Mouse (Mus musculus) ovary, postnatal 10 days (tissue): ENCODE measurements around the gene Hectd3.
A peak's percentile ranks its signal among the peaks of the same experiment; 100 is the strongest.

ENCODE experiments used
- DNase-seq: peaks from one replicate; pipeline ENCODE4 v3.0.0; 2022; ENCODE audit warnings: low spot score

The Hectd3 gene

GRCm38 (mm10) chr4:116995131-116995797, at the start of gene Hectd3:
TSS of gene Hectd3 (plus strand) at chr4:116995317.
- DNase-seq: peak; percentile 9

- no peak for DNase-seq
Measured at GRCm38 (mm10) chr4:116951642-116952041, 43.5 kb upstream of the Hectd3 start.

GRCm38 (mm10) chr4:116954951-116955350, 40.2 kb upstream of the Hectd3 start:
- DNase-seq: no peak

- no peak for DNase-seq
Measured at GRCm38 (mm10) chr4:116976503-116976902, 18.6 kb upstream of the Hectd3 start.

GRCm38 (mm10) chr4:116985681-116986080, 9.4 kb upstream of the Hectd3 start:
- DNase-seq: no peak

GRCm38 (mm10) chr4:116986400-116987121, 8.6 kb upstream of the Hectd3 start:
- DNase-seq: peak; percentile 14

GRCm38 (mm10) chr4:116987122-116987456, 8.0 kb upstream of the Hectd3 start:
- no peak for DNase-seq

- DNase-seq: no peak
Measured at GRCm38 (mm10) chr4:116989731-116990130, 5.4 kb upstream of the Hectd3 start.

GRCm38 (mm10) chr4:116991366-116991765, 3.8 kb upstream of the Hectd3 start:
- peak; percentile 57 for DNase-seq

- DNase-seq: peak; percentile 72
Measured at GRCm38 (mm10) chr4:116993672-116994621, 1.2 kb upstream of the Hectd3 start, which contains the start of gene Urod. TSS of gene Urod (minus strand) at chr4:116994413.

- peak; percentile 26 for DNase-seq
Measured at GRCm38 (mm10) chr4:116995798-116996135, 650 bp downstream of the Hectd3 start.

- no peak for DNase-seq
Measured at GRCm38 (mm10) chr4:116999513-117000154, 4.5 kb downstream of the Hectd3 start.

GRCm38 (mm10) chr4:117001957-117002356, 6.8 kb downstream of the Hectd3 start:
- no peak for DNase-seq

- peak; percentile 29 for DNase-seq
Measured at GRCm38 (mm10) chr4:117002543-117003521, 7.7 kb downstream of the Hectd3 start.

- no peak for DNase-seq
Measured at GRCm38 (mm10) chr4:117004649-117005048, 9.5 kb downstream of the Hectd3 start.

- no peak for DNase-seq
Measured at GRCm38 (mm10) chr4:117005611-117006400, 10.7 kb downstream of the Hectd3 start.

- no peak for DNase-seq
Measured at GRCm38 (mm10) chr4:117007058-117007457, 11.9 kb downstream of the Hectd3 start.

- no peak for DNase-seq
Measured at GRCm38 (mm10) chr4:117010231-117010630, 15.1 kb downstream of the Hectd3 start.

GRCm38 (mm10) chr4:117013596-117013995, 18.5 kb downstream of the Hectd3 start:
- DNase-seq: no peak

- DNase-seq: no peak
Measured at GRCm38 (mm10) chr4:117014901-117015415, 19.8 kb downstream of the Hectd3 start.
